Mouse (Mus musculus) lung, postnatal 14 days (tissue): ENCODE measurements around the gene Ino80d.
A peak's percentile ranks its signal among the peaks of the same experiment; 100 is the strongest.

ENCODE experiments used
- DNase-seq: peaks from one replicate; pipeline ENCODE4 v3.0.0; 2021

The Ino80d gene

DNA sequence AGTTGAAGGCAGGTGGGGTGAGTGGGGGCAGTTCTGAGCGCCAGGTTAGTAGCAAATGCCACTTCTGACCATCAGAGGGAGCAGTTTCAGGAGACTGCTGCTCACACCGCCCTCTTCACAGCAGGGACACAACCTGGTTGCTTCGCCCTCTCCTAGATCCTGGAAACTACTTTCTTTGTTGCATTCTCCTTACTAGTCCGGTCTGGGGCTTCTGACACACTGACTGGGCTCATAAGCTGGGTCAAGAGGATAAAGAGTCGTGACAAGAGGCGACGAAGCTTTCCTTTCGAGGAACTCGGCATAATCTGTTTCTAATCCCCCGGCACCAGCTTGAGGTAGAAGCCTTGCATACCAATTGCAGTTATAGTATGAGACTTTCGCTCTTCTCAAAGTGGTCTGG, 129.9 kb downstream of the Ino80d start:
- DNase-seq: peak; percentile 70

DNA sequence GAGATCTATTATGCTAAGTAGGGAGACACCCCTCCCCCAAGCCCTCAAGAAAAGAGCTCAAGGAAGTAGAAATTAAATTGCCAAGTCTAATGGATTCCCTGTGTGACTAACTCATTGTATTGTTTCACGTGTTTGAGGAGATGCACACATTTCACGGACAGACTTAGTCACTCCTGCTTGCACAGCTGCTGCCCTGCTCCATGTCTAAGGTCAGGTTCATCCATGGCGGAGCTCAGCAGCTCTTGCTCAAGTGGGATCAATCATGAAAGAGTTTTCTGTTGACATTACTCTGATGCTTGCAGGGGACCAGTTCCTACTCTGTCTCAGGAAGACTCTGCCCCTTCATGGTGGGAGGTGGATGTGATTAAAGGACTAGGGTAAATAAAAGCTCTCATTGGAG, 137.7 kb downstream of the Ino80d start:
- no peak for DNase-seq

- peak; percentile 28 for DNase-seq
Observed at GRCm38 (mm10) chr1:62966885-62967284, 147.6 kb downstream of the Ino80d start.

DNA sequence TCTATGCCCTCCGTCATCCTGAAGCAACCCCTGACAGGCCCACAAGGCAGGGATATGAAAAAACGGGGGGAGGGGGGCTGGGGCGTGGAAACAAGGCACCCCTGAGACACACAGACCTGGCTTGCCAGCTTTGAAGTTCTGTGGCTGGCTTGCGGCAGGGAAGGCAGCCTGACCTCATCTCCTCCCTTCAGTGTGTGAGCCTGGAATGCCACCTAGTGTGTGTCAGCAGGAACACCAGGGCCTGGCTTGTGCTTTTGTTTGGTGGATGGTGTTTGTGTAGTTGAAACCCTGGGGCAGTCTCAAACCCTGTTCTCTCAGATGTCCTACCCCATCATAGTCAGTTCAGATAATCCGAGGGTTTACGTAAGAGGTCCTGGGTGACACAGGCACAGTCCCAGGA, 150.2 kb downstream of the Ino80d start:
- DNase-seq: peak; percentile 71

DNA sequence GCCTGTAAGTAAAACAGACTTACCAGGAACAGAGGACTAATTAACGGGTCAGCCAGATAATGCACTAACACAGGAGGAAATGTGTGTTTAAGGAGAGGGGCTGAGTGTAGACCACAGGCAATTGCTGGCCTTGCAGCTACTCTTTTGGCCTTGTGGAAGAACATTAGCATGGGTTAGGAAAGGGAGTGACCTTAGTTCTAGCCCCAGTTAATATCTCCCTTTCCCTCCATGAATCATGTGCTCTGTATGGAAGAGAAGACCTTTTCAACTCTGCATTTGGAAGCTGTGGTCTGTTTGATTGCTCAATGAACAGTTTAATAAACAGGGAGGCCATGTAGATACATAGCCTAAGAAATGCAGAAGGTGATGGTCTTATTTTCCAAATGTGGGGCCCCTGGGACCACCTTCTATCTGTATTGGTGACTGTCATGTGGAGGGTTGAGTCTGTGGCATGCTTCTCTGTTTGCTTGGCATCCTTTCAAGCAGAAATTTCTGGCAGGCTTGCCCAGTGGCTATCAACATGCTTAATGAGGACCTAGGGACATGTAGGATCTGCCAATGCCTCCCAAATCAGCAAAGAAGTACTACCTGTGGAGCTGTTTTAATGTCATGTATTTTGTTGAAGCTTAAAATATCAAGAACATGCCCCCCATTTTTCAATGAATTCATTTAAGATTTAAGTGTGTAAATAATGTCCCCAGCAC, 157.4 kb downstream of the Ino80d start:
- no peak for DNase-seq

DNA sequence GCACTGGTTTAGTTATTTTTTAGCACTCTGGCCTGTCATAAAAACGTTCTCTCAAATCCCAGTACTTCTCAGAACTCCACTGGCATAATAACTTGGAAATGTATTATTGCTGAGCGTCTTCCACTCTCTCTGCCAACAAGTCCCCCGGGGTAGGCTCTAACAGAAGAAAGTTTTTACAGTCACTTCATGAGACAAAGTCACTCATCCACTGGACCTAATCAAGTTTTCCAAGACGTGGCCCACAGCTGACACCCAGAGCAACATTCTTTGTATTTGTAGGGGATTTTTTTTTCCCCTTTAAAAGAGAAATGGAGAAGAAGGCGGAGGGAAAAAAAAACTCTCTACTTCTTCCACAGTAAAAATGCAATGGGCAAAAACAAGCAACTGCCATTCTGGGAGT, 157.9 kb downstream of the Ino80d start:
- no peak for DNase-seq

GRCm38 (mm10) chr1:62955340-62955739, 159.1 kb downstream of the Ino80d start:
- no peak for DNase-seq

DNA sequence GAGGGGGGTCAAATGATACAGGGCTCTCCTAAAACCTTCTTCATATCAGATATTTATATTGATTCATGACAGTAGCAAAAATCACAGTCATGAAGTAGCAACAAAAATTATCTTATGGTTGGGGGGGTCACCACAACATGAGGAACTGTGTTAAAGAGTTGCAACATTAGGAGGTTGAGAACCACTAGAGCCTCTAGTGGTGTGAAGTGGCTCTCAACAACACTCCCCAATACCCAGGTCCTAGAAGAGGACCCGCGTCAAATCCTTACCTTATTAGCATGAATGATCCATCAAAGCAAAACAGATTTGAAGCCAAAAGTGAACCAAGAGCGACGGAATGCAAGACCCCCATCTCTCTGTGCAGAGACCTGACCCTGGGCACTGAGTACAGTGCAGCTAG, 161.4 kb downstream of the Ino80d start:
- peak; percentile 32 for DNase-seq

GRCm38 (mm10) chr1:62952319-62952718, 162.1 kb downstream of the Ino80d start:
- DNase-seq: no peak

DNA sequence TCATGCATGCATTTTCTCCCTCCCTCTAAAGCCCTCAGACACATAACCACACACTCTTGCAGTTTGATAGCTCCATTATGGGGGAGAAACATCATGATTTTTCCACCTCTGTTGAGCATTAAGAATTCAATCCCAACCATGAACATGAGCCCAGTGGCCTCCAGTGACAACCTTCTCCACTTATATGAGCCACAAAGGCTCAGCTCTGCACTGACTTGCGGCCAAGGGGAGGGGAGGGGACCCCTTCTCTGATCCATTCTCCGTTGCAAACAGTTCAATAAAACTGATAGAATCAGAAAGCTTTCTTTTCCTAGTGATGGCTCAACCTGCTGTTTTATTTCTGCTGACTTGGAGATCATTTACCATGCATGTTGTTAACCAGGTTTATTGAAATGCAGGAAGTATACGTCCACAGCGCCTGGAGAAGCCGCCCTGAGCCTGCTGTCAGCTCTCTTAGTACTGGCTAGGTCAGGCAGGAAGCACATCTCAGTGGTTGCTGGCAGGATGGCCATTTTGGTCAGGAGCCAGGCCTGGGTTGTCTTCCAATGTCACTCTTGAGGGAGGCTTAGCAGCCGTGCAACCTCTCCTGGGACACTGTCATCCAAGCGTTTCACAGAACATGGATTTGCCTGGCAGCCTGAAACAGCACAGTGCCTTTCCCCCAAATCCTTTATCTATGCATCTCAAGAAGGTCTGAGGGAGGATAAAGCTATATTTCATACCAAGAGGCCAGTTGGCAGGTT, 163.2 kb downstream of the Ino80d start:
- DNase-seq: peak; percentile 61

DNA sequence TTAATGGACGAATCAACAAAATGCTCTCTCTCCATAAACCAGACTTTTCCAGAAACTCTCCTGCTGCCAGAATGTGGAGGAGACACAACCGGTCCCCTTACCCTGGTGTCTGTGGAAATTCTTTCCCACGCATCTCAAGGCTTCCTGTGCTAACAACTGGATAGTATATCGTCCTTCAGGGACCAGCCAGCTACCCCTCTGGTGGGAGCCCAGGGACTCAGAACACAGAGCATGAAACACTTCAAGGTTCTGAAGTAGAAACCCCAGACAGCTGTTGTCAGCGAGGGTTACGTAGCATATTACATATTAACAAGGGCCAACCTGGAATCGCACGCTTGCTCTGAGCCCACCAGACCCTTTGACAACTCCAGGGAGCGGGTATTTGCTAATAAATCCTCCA, 163.9 kb downstream of the Ino80d start:
- DNase-seq: no peak

DNA sequence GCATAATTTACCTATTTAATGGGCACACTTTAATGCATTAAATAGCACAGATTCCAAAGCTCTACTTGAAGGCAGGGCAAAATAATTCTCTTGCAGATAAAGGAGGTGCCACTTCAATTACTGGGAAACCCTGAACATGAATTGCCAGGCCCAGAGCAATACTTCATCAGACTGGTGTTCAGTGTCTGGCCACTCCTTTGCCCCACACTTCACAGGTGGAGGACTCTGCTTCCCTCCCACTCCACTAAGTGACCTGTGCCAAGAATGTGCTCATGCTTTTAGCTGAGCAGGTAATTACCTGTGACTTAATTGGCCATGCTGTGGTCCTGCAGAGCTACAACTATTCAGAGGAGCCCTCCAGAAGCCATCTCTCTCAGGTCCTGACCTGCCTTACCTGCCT, 166.7 kb downstream of the Ino80d start:
- peak; percentile 42 for DNase-seq

DNA sequence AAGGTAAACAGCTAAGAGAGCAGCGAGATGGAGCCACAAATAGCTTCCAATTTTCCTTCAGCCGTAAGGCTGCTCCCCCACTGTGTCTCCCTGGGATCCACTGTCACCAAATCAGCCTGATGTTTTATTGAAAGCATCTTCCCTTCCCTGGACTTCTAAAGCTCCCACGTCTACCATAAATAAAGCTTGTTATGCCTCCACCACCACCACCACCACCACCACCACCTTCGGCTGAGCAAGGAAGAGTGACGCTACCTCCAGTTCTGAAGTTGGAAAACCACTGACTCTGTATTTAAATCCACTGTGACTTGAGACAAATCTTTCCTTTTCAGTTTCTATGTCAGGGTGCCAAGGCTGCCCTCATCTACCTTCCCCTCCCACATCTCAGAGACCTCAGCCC, 167.5 kb downstream of the Ino80d start:
- no peak for DNase-seq

- no peak for DNase-seq
Observed at GRCm38 (mm10) chr1:62934752-62935329, 179.6 kb downstream of the Ino80d start.

- DNase-seq: peak; percentile 60
Observed at GRCm38 (mm10) chr1:62934100-62934513, 180.4 kb downstream of the Ino80d start.

- no peak for DNase-seq
Observed at GRCm38 (mm10) chr1:62933288-62934099, 181.0 kb downstream of the Ino80d start.

- DNase-seq: peak; percentile 93
Observed at GRCm38 (mm10) chr1:62929477-62929876, 185.0 kb downstream of the Ino80d start.

- DNase-seq: no peak
Observed at GRCm38 (mm10) chr1:62919219-62919618, 195.2 kb downstream of the Ino80d start.

- DNase-seq: no peak
Observed at GRCm38 (mm10) chr1:62916609-62917008, 197.9 kb downstream of the Ino80d start.

DNA sequence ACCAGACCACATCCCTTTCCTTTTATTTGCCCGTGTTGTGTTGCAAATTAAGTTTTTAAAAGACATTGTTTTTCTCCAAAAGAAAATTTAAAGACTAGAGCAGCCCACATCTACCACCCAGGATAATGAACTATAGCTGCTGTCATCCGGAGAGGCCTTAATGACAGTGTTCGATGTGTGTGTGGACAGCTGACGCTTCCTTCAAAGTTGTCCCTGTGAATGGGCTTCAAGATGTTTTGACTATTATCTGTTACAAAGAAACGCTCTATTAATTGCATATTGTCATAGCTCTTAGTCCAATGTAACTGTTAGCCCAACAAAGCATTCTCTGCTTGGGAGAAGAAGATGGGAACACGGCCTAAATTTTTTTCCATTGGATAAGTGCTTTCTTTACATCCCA, 200.0 kb downstream of the Ino80d start:
- DNase-seq: no peak

- no peak for DNase-seq
Observed at GRCm38 (mm10) chr1:62911426-62911825, 203.0 kb downstream of the Ino80d start.

GRCm38 (mm10) chr1:62909126-62909525, 205.3 kb downstream of the Ino80d start:
- DNase-seq: no peak

DNA sequence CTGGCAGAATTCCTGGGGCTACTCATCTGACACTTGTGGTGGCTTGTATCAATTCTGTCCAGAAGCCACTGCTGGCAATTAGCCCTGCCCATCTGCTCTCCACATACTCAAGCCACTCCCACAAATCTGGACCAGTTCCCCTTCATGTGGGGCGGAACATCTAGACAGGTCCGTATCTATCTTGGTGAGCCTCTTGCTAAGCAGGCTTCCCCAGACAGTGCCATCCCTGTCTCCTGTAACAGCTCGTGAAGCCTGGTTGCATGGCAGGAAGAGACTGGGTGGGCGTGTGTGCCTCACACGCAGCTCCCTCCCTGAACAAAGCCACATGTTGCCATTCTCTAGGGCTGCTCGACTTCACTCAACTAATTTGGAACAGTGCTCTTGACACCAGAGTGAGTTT, 206.0 kb downstream of the Ino80d start:
- no peak for DNase-seq
